Mouse (Mus musculus): ENCODE data around the gene B430306N03Rik. TPM values are rescaled to one million over a fixed set of nuclear protein-coding genes. Genes with fewer than 3 reads are reported as not detected.
A peak's percentile ranks its signal among the peaks of the same experiment; 100 is the strongest.
"Not testable (repeated sequence)": the region's sequence is repeated elsewhere in the genome, so short reads cannot be mapped to it uniquely, and the experiment has no call there.

B430306N03Rik gene
- total RNA-seq, 2 experiments from 2014 or later = 0.12 TPM; not detected in 1

GRCm38 (mm10) chr17:48300861-48301260 is 15.1 kb upstream of the B430306N03Rik start:
- DNase-seq = no peak
- intact Hi-C loops (cut with DNase I) = no loop called here

- no peak for DNase-seq
- intact Hi-C loops (cut with DNase I) = no loop called here
These were observed 14.1 kb upstream of the B430306N03Rik start for GRCm38 (mm10) chr17:48301792-48302191.

- DNase-seq = no peak
- intact Hi-C loops (cut with DNase I) = no loop called here
These were observed 3.8 kb upstream of the B430306N03Rik start for GRCm38 (mm10) chr17:48312124-48312523.

- intact Hi-C loops (cut with DNase I) = no loop called here
These were observed 2.7 kb downstream of the B430306N03Rik start for GRCm38 (mm10) chr17:48318686-48319085.

GRCm38 (mm10) chr17:48321279-48321678 is 5.3 kb downstream of the B430306N03Rik start:
- DNase-seq = no peak
- intact Hi-C loops (cut with DNase I) = no loop called here

More at GRCm38 (mm10) chr17:48318686-48319085, 2.7 kb downstream of the B430306N03Rik start:
- DNase-seq = no peak

- intact Hi-C loops (cut with DNase I) = no loop called here
- no peak for DNase-seq
These were observed 7.3 kb downstream of the B430306N03Rik start for GRCm38 (mm10) chr17:48323236-48323635.

GRCm38 (mm10) chr17:48324258-48324657 is 8.3 kb downstream of the B430306N03Rik start:
- no peak for DNase-seq
- intact Hi-C loops (cut with DNase I) = no loop called here

- intact Hi-C loops (cut with DNase I) = no loop called here
These were observed 9.2 kb downstream of the B430306N03Rik start for GRCm38 (mm10) chr17:48325093-48325492.

GRCm38 (mm10) chr17:48325638-48326037 is 9.7 kb downstream of the B430306N03Rik start:
- intact Hi-C loops (cut with DNase I) = no loop called here
- no peak for DNase-seq

More at GRCm38 (mm10) chr17:48325093-48325492, 9.2 kb downstream of the B430306N03Rik start:
- no peak for DNase-seq

- intact Hi-C loops (cut with DNase I) = no loop called here
These were observed 10.7 kb downstream of the B430306N03Rik start for GRCm38 (mm10) chr17:48326656-48327055.

GRCm38 (mm10) chr17:48332524-48332923 is 16.6 kb downstream of the B430306N03Rik start:
- intact Hi-C loops (cut with DNase I) = no loop called here
- no peak for DNase-seq

More at GRCm38 (mm10) chr17:48326656-48327055, 10.7 kb downstream of the B430306N03Rik start:
- DNase-seq = no peak

- intact Hi-C loops (cut with DNase I) = no loop called here
These were observed 18.2 kb downstream of the B430306N03Rik start for GRCm38 (mm10) chr17:48334186-48334585.

GRCm38 (mm10) chr17:48336857-48337256 is 20.9 kb downstream of the B430306N03Rik start:
- intact Hi-C loops (cut with DNase I) = no loop called here
- peak; percentile 83 for DNase-seq

More at GRCm38 (mm10) chr17:48334186-48334585, 18.2 kb downstream of the B430306N03Rik start:
- DNase-seq = no peak

GRCm38 (mm10) chr17:48340267-48340666 is 24.3 kb downstream of the B430306N03Rik start:
- DNase-seq = no peak
- intact Hi-C loops (cut with DNase I) = no loop called here

GRCm38 (mm10) chr17:48341947-48342346 is 26.0 kb downstream of the B430306N03Rik start:
- intact Hi-C loops (cut with DNase I) = no loop called here
- DNase-seq = no peak

GRCm38 (mm10) chr17:48343065-48343464 is 27.1 kb downstream of the B430306N03Rik start:
- intact Hi-C loops (cut with DNase I) = no loop called here
- no peak for DNase-seq

- DNase-seq = no peak
- intact Hi-C loops (cut with DNase I) = no loop called here
These were observed 29.9 kb downstream of the B430306N03Rik start for GRCm38 (mm10) chr17:48345824-48346223.

- no peak for DNase-seq
- intact Hi-C loops (cut with DNase I) = no loop called here
These were observed 30.3 kb downstream of the B430306N03Rik start, which contains the start of gene Trem2 for GRCm38 (mm10) chr17:48346231-48346630. Gene Trem2 (plus strand): TSS chr17:48346401.

GRCm38 (mm10) chr17:48346834-48347233 is 30.9 kb downstream of the B430306N03Rik start:
- intact Hi-C loops (cut with DNase I) = no loop called here
- no peak for DNase-seq

GRCm38 (mm10) chr17:48347287-48347686 is 31.3 kb downstream of the B430306N03Rik start:
- intact Hi-C loops (cut with DNase I) = no loop called here
- DNase-seq = no peak

- DNase-seq = no peak
- intact Hi-C loops (cut with DNase I) = no loop called here
These were observed 34.8 kb downstream of the B430306N03Rik start for GRCm38 (mm10) chr17:48350681-48351193.

GRCm38 (mm10) chr17:48352976-48353375 is 37.0 kb downstream of the B430306N03Rik start:
- DNase-seq; intact Hi-C loops (cut with DNase I): not testable (repeated sequence)

- intact Hi-C loops (cut with DNase I) = no loop called here
- no peak for DNase-seq
These were observed 39.9 kb downstream of the B430306N03Rik start for GRCm38 (mm10) chr17:48355822-48356221.
